Mouse (Mus musculus) megakaryocyte, embryonic 14.5 days (primary cell): ENCODE data around the gene Enox1. TPM values are rescaled to one million over a fixed set of nuclear protein-coding genes. Genes with fewer than 3 reads are reported as not detected.

Experiments used
- H3K27me3 ChIP-seq: replicated peaks from 2 replicates; pipeline ENCODE3; 2012; ENCODE audit warnings: inconsistent platforms
- H3K36me3 ChIP-seq: replicated peaks from 2 replicates; pipeline ENCODE3; 2012; ENCODE audit warnings: low read length, inconsistent platforms, mixed read lengths
- H3K4me1 ChIP-seq: 2 replicates; pipeline ENCODE4 v1.6.1; 2012; ENCODE audit warnings: inconsistent platforms
- H3K4me3 ChIP-seq: replicated peaks from 2 replicates; pipeline ENCODE3; 2012; ENCODE audit warnings: moderate library complexity, mild to moderate bottlenecking, inconsistent platforms
- H3K9me3 ChIP-seq: 2 replicates; pipeline ENCODE4 v1.6.1; 2012; ENCODE audit warnings: inconsistent platforms
- FLI1 ChIP-seq: IDR thresholded peaks from 2 replicates; pipeline ENCODE4 v1.6.1; 2012; ENCODE audit warnings: low read length, inconsistent platforms, mixed read lengths
- GATA1 ChIP-seq: IDR thresholded peaks from 3 replicates; pipeline ENCODE4 v1.6.1; 2012; ENCODE audit warnings: mixed read lengths, low read length, inconsistent platforms, borderline replicate concordance
- polyA plus RNA-seq: library from polyadenylated mRNA; stranded (reverse); fragments of >175 nt; gene quantifications from 2 replicates; pipeline ENCODE4 v1.2.3, GENCODE M21; 2012; ENCODE audit warnings: low replicate concordance; ENCODE audit not compliant: insufficient read depth

Enox1 gene
- polyA plus RNA-seq, 1 experiment: 0.13 TPM

DNA sequence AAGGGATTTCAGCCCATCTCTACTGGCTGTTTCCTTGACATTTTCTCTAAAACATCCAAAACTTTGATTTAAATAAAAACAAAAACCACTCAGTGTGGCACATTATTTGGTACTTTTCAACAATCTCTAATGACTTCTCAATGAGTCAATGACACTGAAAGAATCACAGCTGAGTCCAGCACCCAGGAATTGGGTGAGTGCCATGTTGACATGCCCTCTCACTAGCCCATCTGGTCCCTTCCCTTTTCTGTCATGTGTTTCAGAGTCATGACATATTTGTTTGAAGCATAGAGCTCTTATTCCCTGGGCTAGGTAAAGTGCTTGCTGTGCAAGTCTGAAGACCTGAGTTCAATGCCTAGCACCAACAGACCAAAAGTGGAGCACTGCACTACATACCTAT, 582.8 kb downstream of the Enox1 start:
- Histone ChIP-seq H3K4me3 (no peak overlapping the region), H3K36me3 (no peaks in the 10 kb centered on the region), H3K4me1 (no peaks in the 10 kb centered on the region), H3K9me3 (peaks cover 5% of the 10 kb centered on the region; the same call in 1 of the 2 replicates), H3K27me3 (peaks cover 7% of the 10 kb centered on the region)
- TF ChIP-seq FLI1 (no peak), GATA1 (no peak)

DNA sequence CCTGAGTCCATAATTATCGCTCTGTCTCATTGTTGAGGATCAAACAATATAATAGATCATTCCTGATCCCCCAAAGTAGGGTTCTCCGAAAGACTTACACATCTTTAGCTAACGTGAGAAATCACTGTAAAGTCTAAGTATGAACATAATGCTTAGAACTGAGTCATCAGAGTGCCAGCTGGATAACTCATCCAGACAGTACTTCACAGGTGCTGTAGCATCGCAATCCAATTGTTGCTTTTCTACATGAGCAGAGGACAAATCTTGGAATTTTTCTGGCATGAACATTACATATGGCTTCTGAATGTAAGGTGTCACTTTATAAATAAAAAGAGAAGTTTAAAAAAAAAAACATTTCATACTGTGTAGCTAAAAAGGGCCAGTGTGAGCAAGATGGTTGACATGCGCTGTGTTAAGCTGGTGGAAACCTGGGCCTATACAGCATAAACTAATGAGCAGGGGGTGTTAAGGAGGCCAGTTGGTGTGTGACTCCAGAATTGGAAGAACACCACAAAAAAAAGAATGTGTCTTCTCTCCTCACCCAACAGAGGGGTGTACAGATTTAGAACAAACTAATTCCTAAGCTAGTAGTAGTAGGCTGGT, 588.2 kb downstream of the Enox1 start:
- no peak overlapping the region for H3K4me3 ChIP-seq
- H3K36me3 ChIP-seq: no peaks in the 10 kb centered on the region
- peaks cover 5% of the 10 kb centered on the region; the same call in 1 of the 2 replicates for H3K9me3 ChIP-seq
- no peak for TF ChIP-seq GATA1
- TF ChIP-seq FLI1: no peak
- no peaks in the 10 kb centered on the region for H3K4me1 ChIP-seq
- H3K27me3 ChIP-seq: no peaks in the 10 kb centered on the region

DNA sequence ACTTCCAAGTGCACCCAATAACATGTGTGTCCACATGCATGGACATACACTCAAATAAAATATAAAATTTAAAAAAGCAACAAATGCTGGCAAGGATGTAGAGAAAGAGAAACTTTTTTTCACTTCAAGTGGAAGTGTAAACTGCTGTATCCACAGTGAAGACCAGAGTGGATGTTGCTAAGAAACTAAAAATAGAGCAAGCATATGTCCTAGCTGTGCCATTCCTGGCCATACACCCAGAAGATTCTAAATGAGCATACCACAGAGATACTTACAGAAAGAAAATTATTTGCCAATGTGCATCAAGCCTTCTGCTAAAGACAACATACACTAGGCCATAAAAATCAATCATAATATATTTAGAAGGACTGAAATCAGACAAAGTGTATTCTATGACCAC, 592.4 kb downstream of the Enox1 start:
- Histone ChIP-seq H3K27me3 (no peaks in the 10 kb centered on the region), H3K4me3 (no peak overlapping the region), H3K4me1 (no peaks in the 10 kb centered on the region), H3K9me3 (peaks cover 17% of the 10 kb centered on the region), H3K36me3 (no peaks in the 10 kb centered on the region)
- TF ChIP-seq GATA1 (no peak), FLI1 (no peak)

Other genes starting within 250 kb of the Enox1 start
- 1.2 TPM in 1 of 2 replicates, not detected in the other for gene Ccdc122, start 120.0 kb upstream of the Enox1 start, polyA plus RNA-seq
- 2.0 and 4.9 TPM in 2 replicates for gene Lacc1, start 119.9 kb upstream of the Enox1 start, polyA plus RNA-seq